Mouse (Mus musculus) ovary, postnatal 10 days (tissue): Measurements from ENCODE around the gene S100pbp.

Experiments used
- DNase-seq: peaks from one replicate; pipeline ENCODE4 v3.0.0; 2022; ENCODE audit warnings: low spot score

S100pbp gene

GRCm38 (mm10) chr4:129128582-129129338 lies 60.8 kb downstream of the S100pbp start:
- DNase-seq: no peak

GRCm38 (mm10) chr4:129125736-129126451 lies 63.6 kb downstream of the S100pbp start:
- no peak for DNase-seq

GRCm38 (mm10) chr4:129124652-129125146 lies 64.8 kb downstream of the S100pbp start:
- DNase-seq: no peak

- DNase-seq: no peak
Observed at GRCm38 (mm10) chr4:129122719-129123118, 66.8 kb downstream of the S100pbp start.

- DNase-seq: no peak
Observed at GRCm38 (mm10) chr4:129122107-129122506, 67.4 kb downstream of the S100pbp start.

GRCm38 (mm10) chr4:129121569-129122086 lies 67.9 kb downstream of the S100pbp start, which contains the start of gene Hpca:
Gene Hpca (minus strand): TSS chr4:129122036.
- DNase-seq: no peak

- no peak for DNase-seq
Observed at GRCm38 (mm10) chr4:129120520-129121445, 68.7 kb downstream of the S100pbp start.

- DNase-seq: no peak
Observed at GRCm38 (mm10) chr4:129119708-129120107, 69.8 kb downstream of the S100pbp start.

- DNase-seq: no peak
Observed at GRCm38 (mm10) chr4:129117720-129118510, 71.6 kb downstream of the S100pbp start.

GRCm38 (mm10) chr4:129116703-129117102 lies 72.8 kb downstream of the S100pbp start:
- DNase-seq: no peak

GRCm38 (mm10) chr4:129113083-129113988 lies 76.2 kb downstream of the S100pbp start:
- DNase-seq: no peak

- no peak for DNase-seq
Observed at GRCm38 (mm10) chr4:129112231-129112630, 77.3 kb downstream of the S100pbp start.

GRCm38 (mm10) chr4:129111350-129111749 lies 78.2 kb downstream of the S100pbp start:
- DNase-seq: no peak

- DNase-seq: no peak
Observed at GRCm38 (mm10) chr4:129110804-129111203, 78.7 kb downstream of the S100pbp start.

GRCm38 (mm10) chr4:129108624-129109023 lies 80.9 kb downstream of the S100pbp start:
- DNase-seq: no peak

GRCm38 (mm10) chr4:129107348-129107899 lies 82.1 kb downstream of the S100pbp start:
- no peak for DNase-seq

- DNase-seq: no peak
Observed at GRCm38 (mm10) chr4:129106073-129106472, 83.5 kb downstream of the S100pbp start.

- no peak for DNase-seq
Observed at GRCm38 (mm10) chr4:129105356-129105755, 84.2 kb downstream of the S100pbp start, which contains the start of gene Tmem54. Gene Tmem54 (plus strand): TSS chr4:129105548.

GRCm38 (mm10) chr4:129102133-129102829 lies 87.2 kb downstream of the S100pbp start:
- DNase-seq: no peak
